24 mouse cellular contexts compared by ENCODE assay signal in genomic region chr6:71096126-71096525, GRCm38 (mm10). TPM values are rescaled to one million over a fixed set of nuclear protein-coding genes. Genes with fewer than 3 reads are reported as not detected.
DNase-seq lines count a peak whose midpoint lies in the region; ATAC-seq and TF ChIP-seq lines count a peak whose summit lies in the region.
"Had no signal": no experiment of that assay in that cellular context is flagged by ENCODE, and none has a peak within 500 bp of the region (broad histone marks: within the 10 kb centered on the region; RNA-seq: fewer than 3 reads in every experiment).

No protein-coding gene starts in this region.

- 89% methylated on average over 3 of the region's 3 CpGs for WGBS in intestine, embryonic 16.5 days

- TF ChIP-seq CTCF in ES-Bruce4 (IDR thresholded peaks at IDR 0.05; ENCODE audit: low read depth, low read length) = no peak

- no peak for TF ChIP-seq POLR2A in ES-Bruce4 (IDR thresholded peaks at IDR 0.05; ENCODE audit: insufficient read depth, low read length)

- H3K27me3 ChIP-seq in ES-Bruce4 (ENCODE audit: control insufficient read depth, insufficient read depth, low read length, poor library complexity, severe bottlenecking) = no peaks in the 10 kb centered on the region
- no peaks in the 10 kb centered on the region for H3K27me3 ChIP-seq in intestine, embryonic 16.5 days (replicated peaks; ENCODE audit: control insufficient read depth, insufficient read depth, low read length)
- H3K27me3 ChIP-seq: embryonic facial prominence, embryonic 12.5 days; forebrain, embryonic 13.5 days; forebrain, embryonic 15.5 days; Patski had no signal

- H3K4me1 ChIP-seq in ES-Bruce4 (ENCODE audit: control insufficient read depth, insufficient read depth, low read length) = peaks cover 2% of the 10 kb centered on the region
- no peaks in the 10 kb centered on the region for H3K4me1 ChIP-seq in intestine, embryonic 16.5 days (ENCODE audit: control insufficient read depth, insufficient read depth, low read length)
- H3K4me1 ChIP-seq: embryonic facial prominence, embryonic 10.5 days; embryonic facial prominence, embryonic 12.5 days; forebrain, embryonic 13.5 days had no signal

- no peak overlapping the region for H3K4me2 ChIP-seq in intestine, embryonic 16.5 days (ENCODE audit: low read depth, low read length)
- H3K4me2 ChIP-seq: embryonic facial prominence, embryonic 12.5 days; forebrain, embryonic 13.5 days; forebrain, embryonic 15.5 days had no signal

- TF ChIP-seq EP300 in ES-Bruce4 (IDR thresholded peaks at IDR 0.05; ENCODE audit: insufficient read depth, low read depth, low read length) = 0 out of 2 replicates have a peak, but pooled peaks have one; percentile 47

- 0 out of 2 replicates have a peak overlapping the region, but pooled peaks have one; percentile 41 for H3K27ac ChIP-seq in ES-Bruce4 (ENCODE audit: insufficient read depth, low read length)
- no peak overlapping the region for H3K27ac ChIP-seq in intestine, embryonic 16.5 days (ENCODE audit: low read length)
- H3K27ac ChIP-seq: embryonic facial prominence, embryonic 10.5 days; embryonic facial prominence, embryonic 12.5 days; forebrain, embryonic 13.5 days; forebrain, embryonic 15.5 days had no signal

- no peak overlapping the region for H3K9ac ChIP-seq in ES-Bruce4 (ENCODE audit: low read depth, poor library complexity, severe bottlenecking)
- H3K9ac ChIP-seq in intestine, embryonic 16.5 days (ENCODE audit: low read depth, low read length) = no peak overlapping the region
- H3K9ac ChIP-seq: embryonic facial prominence, embryonic 12.5 days; forebrain, embryonic 13.5 days; forebrain, embryonic 15.5 days; forebrain, postnatal 0 days had no signal

- DNase-seq in ES-CJ7 (ENCODE audit: low read depth, low spot score) (peak; percentile 74), R1 (ENCODE audit: low read depth, low spot score) (peak; percentile 62)
- no peak for DNase-seq in embryo, embryonic 11 days
- no peak for DNase-seq in adrenal gland, adult 18-20 months (ENCODE audit: low spot score in 2 of 2)
- DNase-seq: adrenal gland, adult 2 months; adrenal gland, postnatal 10 days; adrenal gland, postnatal 25 days; cerebellum, adult 11 months; cerebellum, adult 18-20 months; cerebellum, adult 8-10 months; cerebellum, adult 9-11 months; cerebellum, postnatal 14 days; cerebellum, postnatal 36 days; forebrain, postnatal 0 days had no signal

- H3K4me3 ChIP-seq in ES-Bruce4 (ENCODE audit: low read depth, low read length) = no peak overlapping the region
- no peak overlapping the region for H3K4me3 ChIP-seq in intestine, embryonic 16.5 days (ENCODE audit: low read length)
- H3K4me3 ChIP-seq: embryonic facial prominence, embryonic 10.5 days; embryonic facial prominence, embryonic 12.5 days; forebrain, embryonic 13.5 days; forebrain, embryonic 15.5 days had no signal

- ATAC-seq in intestine, embryonic 16.5 days = no peak
- ATAC-seq: activated CD4-positive, CD25-positive, alpha-beta regulatory T cell, adult 4 months; forebrain, embryonic 13.5 days; forebrain, embryonic 15.5 days; forebrain, postnatal 0 days; Patski had no signal

- no peaks in the 10 kb centered on the region for H3K36me3 ChIP-seq in ES-Bruce4 (ENCODE audit: control insufficient read depth, insufficient read depth, low read length, poor library complexity, severe bottlenecking)
- H3K36me3 ChIP-seq in intestine, embryonic 16.5 days (ENCODE audit: control insufficient read depth, insufficient read depth, low read length) = no peaks in the 10 kb centered on the region
- H3K36me3 ChIP-seq: embryonic facial prominence, embryonic 10.5 days; embryonic facial prominence, embryonic 12.5 days; forebrain, embryonic 15.5 days; G1E had no signal

- H3K9me3 ChIP-seq in ES-Bruce4 (replicated peaks; ENCODE audit: control insufficient read depth, insufficient read depth, low read length, poor library complexity, severe bottlenecking) = no peaks in the 10 kb centered on the region
- no peaks in the 10 kb centered on the region for H3K9me3 ChIP-seq in intestine, embryonic 16.5 days (ENCODE audit: control insufficient read depth, low read length)
- H3K9me3 ChIP-seq: embryonic facial prominence, embryonic 10.5 days; embryonic facial prominence, embryonic 12.5 days; forebrain, embryonic 13.5 days; forebrain, embryonic 15.5 days; G1E had no signal

RNA-seq across cellular contexts. Expression of gene Thnsl2, which starts 48.1 kb away (rescaled TPM):
- 4.0 and 4.4 TPM in 2 replicates for polyA plus RNA-seq in ES-Bruce4 (2011; ENCODE audit: insufficient read depth, insufficient read length, low read depth, missing spikeins)
- total RNA-seq in adrenal gland, adult 18-20 months (2021) = 10 to 100 TPM; 16.6 to 17.3 TPM
- 83.8 and 95.1 TPM in 2 replicates for polyA plus RNA-seq in intestine, embryonic 16.5 days (2015; fragmentation: Nextera tagmentation; extraction: Ambion mirVana)
- total RNA-seq: G1E had no signal
- polyA plus RNA-seq: C2C12, G1E had no signal

Comparison
In these comparisons a context has a peak if more than half of its experiments do, and no peak if none do; other contexts are left out.
1. DNase-seq: peak in ES-CJ7 (single experiment) and R1 (single experiment); none in embryo, embryonic 11 days (single experiment) and adrenal gland, adult 18-20 months (0 of 2).
2. RNA of gene Thnsl2, which starts 48.1 kb away (polyA plus RNA-seq): 83.8 to 95.1 TPM in intestine, embryonic 16.5 days; 4.0 to 4.4 TPM in ES-Bruce4; every median in the first group is over 10 times any median in the second.